Mouse (Mus musculus) liver, embryonic 12.5 days (tissue): ENCODE measurements at regions not wholly inside any gene's neighbourhood (a gene's known extent, or its start where the extent isn't known, plus 50 kb on each side); places are given as distances from the start of the nearest gene placed in this dataset.

ENCODE experiments used
- ATAC-seq: fragments of 200-750 bp; cut with Nextera tagmentation; 2 replicates; pipeline ENCODE4 v1.8.0; 2017; ENCODE audit warnings: moderate number of reproducible peaks, mild to moderate bottlenecking, moderate library complexity
- H3K27ac ChIP-seq: fragments of 300-500 bp; sonication (generic); 2 replicates; pipeline ENCODE4 v1.5.1; 2016; ENCODE audit warnings: mild to moderate bottlenecking
- H3K27me3 ChIP-seq: fragments of 300-500 bp; sonication (generic); replicated peaks from 2 replicates; pipeline ENCODE4 v1.6.1; 2016; ENCODE audit warnings: mild to moderate bottlenecking, moderate library complexity
- H3K36me3 ChIP-seq: fragments of 300-500 bp; sonication (generic); 2 replicates; pipeline ENCODE4 v1.6.1; 2016; ENCODE audit warnings: mild to moderate bottlenecking, moderate library complexity
- H3K4me1 ChIP-seq: fragments of 300-500 bp; sonication (generic); 2 replicates; pipeline ENCODE4 v1.6.1; 2016
- H3K4me2 ChIP-seq: fragments of 300-500 bp; sonication (generic); 2 replicates; pipeline ENCODE4 v1.6.1; 2016; ENCODE audit warnings: mild to moderate bottlenecking, moderate library complexity
- H3K4me3 ChIP-seq: fragments of 300-500 bp; sonication (generic); 2 replicates; pipeline ENCODE4 v1.5.1; 2016; ENCODE audit warnings: mild to moderate bottlenecking, moderate library complexity
- H3K9ac ChIP-seq: fragments of 300-500 bp; sonication (generic); 2 replicates; pipeline ENCODE4 v1.6.1; 2016; ENCODE audit warnings: mild to moderate bottlenecking, moderate library complexity
- H3K9me3 ChIP-seq: fragments of 300-500 bp; sonication (generic); replicated peaks from 2 replicates; pipeline ENCODE4 v1.6.1; 2016; ENCODE audit warnings: mild to moderate bottlenecking, moderate library complexity
- WGBS: fragments of 180-500 bp; shearing (Covaris S2); methylation state at CpG from one replicate; pipeline ENCODE4 v1.1.7; 2016; ENCODE audit not compliant: insufficient replicate concordance; 5-methylcytosine and 5-hydroxymethylcytosine counted together

GRCm38 (mm10) chr13:5757963-5758362 lies 103.3 kb upstream of the Klf6 start:
- no peak overlapping the region for H3K9ac ChIP-seq
- H3K4me1 ChIP-seq, result no peaks in the 10 kb centered on the region
- no peaks in the 10 kb centered on the region for H3K9me3 ChIP-seq
- H3K36me3 ChIP-seq, result no peaks in the 10 kb centered on the region
- ATAC-seq, result no peak
- 67% methylated on average over 1 of the region's 1 CpGs for WGBS
- no peak overlapping the region for H3K4me3 ChIP-seq
- no peaks in the 10 kb centered on the region for H3K27me3 ChIP-seq
- no peak overlapping the region for H3K27ac ChIP-seq
- no peak overlapping the region for H3K4me2 ChIP-seq

GRCm38 (mm10) chr13:5760030-5760429 lies 101.3 kb upstream of the Klf6 start:
- no peak overlapping the region for H3K4me2 ChIP-seq
- no peaks in the 10 kb centered on the region for H3K4me1 ChIP-seq
- no peaks in the 10 kb centered on the region for H3K9me3 ChIP-seq
- H3K27me3 ChIP-seq, result no peaks in the 10 kb centered on the region
- no peak overlapping the region for H3K9ac ChIP-seq
- H3K27ac ChIP-seq, result no peak overlapping the region
- no peak for ATAC-seq
- H3K36me3 ChIP-seq, result no peaks in the 10 kb centered on the region
- no peak overlapping the region for H3K4me3 ChIP-seq

GRCm38 (mm10) chr13:5766394-5766793 lies 94.9 kb upstream of the Klf6 start:
- Histone ChIP-seq H3K27me3 (no peaks in the 10 kb centered on the region), H3K36me3 (no peaks in the 10 kb centered on the region), H3K4me1 (peaks cover 4% of the 10 kb centered on the region; the same call in 1 of the 2 replicates), H3K27ac (no peak overlapping the region), H3K4me2 (no peak overlapping the region), H3K9me3 (no peaks in the 10 kb centered on the region), H3K4me3 (no peak overlapping the region), H3K9ac (no peak overlapping the region)
- no peak for ATAC-seq
- WGBS, result 65% methylated on average over 6 of the region's 6 CpGs

GRCm38 (mm10) chr13:5767202-5767601 lies 94.1 kb upstream of the Klf6 start:
- no peak overlapping the region for H3K4me2 ChIP-seq
- H3K9me3 ChIP-seq, result no peaks in the 10 kb centered on the region
- H3K4me1 ChIP-seq, result peaks cover 4% of the 10 kb centered on the region; the same call in 1 of the 2 replicates
- H3K27me3 ChIP-seq, result no peaks in the 10 kb centered on the region
- 64% methylated on average over 1 of the region's 1 CpGs for WGBS
- no peak overlapping the region for H3K27ac ChIP-seq
- no peak overlapping the region for H3K4me3 ChIP-seq
- H3K9ac ChIP-seq, result no peak overlapping the region
- ATAC-seq, result no peak
- no peaks in the 10 kb centered on the region for H3K36me3 ChIP-seq

- no peak overlapping the region for H3K27ac ChIP-seq
- no peaks in the 10 kb centered on the region for H3K27me3 ChIP-seq
- 75% methylated on average over 2 of the region's 2 CpGs for WGBS
- H3K9me3 ChIP-seq, result no peaks in the 10 kb centered on the region
- no peak overlapping the region for H3K9ac ChIP-seq
- H3K4me3 ChIP-seq, result no peak overlapping the region
- H3K4me1 ChIP-seq, result peaks cover 4% of the 10 kb centered on the region; the same call in 1 of the 2 replicates
- H3K4me2 ChIP-seq, result no peak overlapping the region
- ATAC-seq, result no peak
- H3K36me3 ChIP-seq, result no peaks in the 10 kb centered on the region
These were observed 92.6 kb upstream of the Klf6 start for GRCm38 (mm10) chr13:5768699-5769098.

- Histone ChIP-seq H3K27ac (no peak overlapping the region), H3K36me3 (no peaks in the 10 kb centered on the region), H3K4me2 (no peak overlapping the region), H3K4me1 (peaks cover 4% of the 10 kb centered on the region; the same call in 1 of the 2 replicates), H3K4me3 (no peak overlapping the region), H3K9me3 (no peaks in the 10 kb centered on the region), H3K9ac (no peak overlapping the region), H3K27me3 (no peaks in the 10 kb centered on the region)
- 47% methylated on average over 7 of the region's 7 CpGs for WGBS
- ATAC-seq, result no peak
These were observed 91.7 kb upstream of the Klf6 start for GRCm38 (mm10) chr13:5769283-5770260.

GRCm38 (mm10) chr13:5773811-5774210 lies 87.5 kb upstream of the Klf6 start:
- peaks cover 4% of the 10 kb centered on the region; the same call in 1 of the 2 replicates for H3K4me1 ChIP-seq
- H3K27me3 ChIP-seq, result no peaks in the 10 kb centered on the region
- H3K9ac ChIP-seq, result no peak overlapping the region
- no peak for ATAC-seq
- no peak overlapping the region for H3K27ac ChIP-seq
- H3K36me3 ChIP-seq, result no peaks in the 10 kb centered on the region
- no peaks in the 10 kb centered on the region for H3K9me3 ChIP-seq
- no peak overlapping the region for H3K4me2 ChIP-seq
- 64% methylated on average over 3 of the region's 3 CpGs for WGBS
- no peak overlapping the region for H3K4me3 ChIP-seq

- H3K9ac ChIP-seq, result no peak overlapping the region
- WGBS, result 37% methylated on average over 5 of the region's 5 CpGs
- H3K27ac ChIP-seq, result no peak overlapping the region
- ATAC-seq, result no peak
- no peaks in the 10 kb centered on the region for H3K36me3 ChIP-seq
- H3K27me3 ChIP-seq, result no peaks in the 10 kb centered on the region
- H3K9me3 ChIP-seq, result no peaks in the 10 kb centered on the region
- H3K4me3 ChIP-seq, result no peak overlapping the region
- no peak overlapping the region for H3K4me2 ChIP-seq
- no peaks in the 10 kb centered on the region for H3K4me1 ChIP-seq
These were observed 82.7 kb upstream of the Klf6 start for GRCm38 (mm10) chr13:5778443-5779171.

- no peaks in the 10 kb centered on the region for H3K27me3 ChIP-seq
- H3K4me1 ChIP-seq, result no peaks in the 10 kb centered on the region
- no peak overlapping the region for H3K9ac ChIP-seq
- WGBS, result 31% methylated on average over 4 of the region's 4 CpGs
- no peak overlapping the region for H3K27ac ChIP-seq
- no peaks in the 10 kb centered on the region for H3K9me3 ChIP-seq
- no peak overlapping the region for H3K4me2 ChIP-seq
- ATAC-seq, result no peak
- no peaks in the 10 kb centered on the region for H3K36me3 ChIP-seq
- H3K4me3 ChIP-seq, result no peak overlapping the region
These were observed 81.9 kb upstream of the Klf6 start for GRCm38 (mm10) chr13:5779410-5779809.

GRCm38 (mm10) chr13:5782540-5782939 lies 78.7 kb upstream of the Klf6 start:
- H3K9me3 ChIP-seq, result no peaks in the 10 kb centered on the region
- no peak overlapping the region for H3K4me2 ChIP-seq
- H3K27me3 ChIP-seq, result no peaks in the 10 kb centered on the region
- no peak for ATAC-seq
- WGBS, result 71% methylated on average over 1 of the region's 1 CpGs
- H3K9ac ChIP-seq, result no peak overlapping the region
- no peak overlapping the region for H3K4me3 ChIP-seq
- H3K4me1 ChIP-seq, result no peaks in the 10 kb centered on the region
- H3K36me3 ChIP-seq, result no peaks in the 10 kb centered on the region
- H3K27ac ChIP-seq, result no peak overlapping the region

- H3K4me3 ChIP-seq, result no peak overlapping the region
- no peak for ATAC-seq
These were observed 74.2 kb upstream of the Klf6 start for GRCm38 (mm10) chr13:5787114-5787513.

GRCm38 (mm10) chr13:5789302-5789701 lies 72.0 kb upstream of the Klf6 start:
- ATAC-seq, result no peak
- H3K4me1 ChIP-seq, result no peaks in the 10 kb centered on the region
- H3K36me3 ChIP-seq, result no peaks in the 10 kb centered on the region
- H3K27me3 ChIP-seq, result no peaks in the 10 kb centered on the region
- no peaks in the 10 kb centered on the region for H3K9me3 ChIP-seq
- H3K4me2 ChIP-seq, result no peak overlapping the region
- no peak overlapping the region for H3K4me3 ChIP-seq
- H3K9ac ChIP-seq, result no peak overlapping the region
- no peak overlapping the region for H3K27ac ChIP-seq
- 68% methylated on average over 3 of the region's 3 CpGs for WGBS

More at GRCm38 (mm10) chr13:5787114-5787513, 74.2 kb upstream of the Klf6 start:
- Histone ChIP-seq H3K9me3 (no peaks in the 10 kb centered on the region), H3K9ac (no peak overlapping the region), H3K27me3 (no peaks in the 10 kb centered on the region), H3K4me1 (no peaks in the 10 kb centered on the region), H3K4me2 (no peak overlapping the region), H3K36me3 (no peaks in the 10 kb centered on the region), H3K27ac (no peak overlapping the region)
